Mouse (Mus musculus): Measurements from ENCODE around the gene Foxp1. TPM values are rescaled to one million over a fixed set of nuclear protein-coding genes. Genes with fewer than 3 reads are reported as not detected.

Gene Foxp1
- polyA plus RNA-seq, 1 experiment from 2014 or later = 74.0 TPM

DNA sequence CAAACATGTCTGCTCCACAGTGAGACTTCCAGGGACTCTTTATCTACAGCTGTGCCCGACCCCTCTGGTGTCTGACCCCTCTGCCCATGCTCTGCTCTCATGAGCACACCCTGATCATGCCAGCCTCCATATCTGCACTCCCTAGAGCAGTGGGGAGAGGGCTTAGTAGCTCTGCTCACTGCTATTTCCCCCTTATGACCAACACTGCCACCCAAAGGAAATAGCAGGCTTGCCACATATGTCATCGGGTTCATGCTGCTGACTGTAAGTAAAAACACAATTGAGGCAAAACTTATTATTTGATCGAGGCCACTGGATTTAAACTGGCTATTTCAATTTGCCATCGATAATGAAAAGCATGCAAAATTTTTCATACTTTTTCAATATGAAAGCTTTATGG, 270.6 kb downstream of the Foxp1 start:
- Histone ChIP-seq H3K4me1 (replicated peaks) (no peaks in the 10 kb centered on the region), H3K27ac (replicated peaks) (no peak overlapping the region), H3K9ac (no peak overlapping the region), H3K4me2 (no peak overlapping the region), H3K4me3 (no peak overlapping the region), H3K36me3 (no peaks in the 10 kb centered on the region), H3K27me3 (no peaks in the 10 kb centered on the region), H3K9me3 (no peaks in the 10 kb centered on the region)
- no peak for ATAC-seq (ENCODE audit: low read depth)
- 91% methylated on average over 4 of the region's 4 CpGs for WGBS

DNA sequence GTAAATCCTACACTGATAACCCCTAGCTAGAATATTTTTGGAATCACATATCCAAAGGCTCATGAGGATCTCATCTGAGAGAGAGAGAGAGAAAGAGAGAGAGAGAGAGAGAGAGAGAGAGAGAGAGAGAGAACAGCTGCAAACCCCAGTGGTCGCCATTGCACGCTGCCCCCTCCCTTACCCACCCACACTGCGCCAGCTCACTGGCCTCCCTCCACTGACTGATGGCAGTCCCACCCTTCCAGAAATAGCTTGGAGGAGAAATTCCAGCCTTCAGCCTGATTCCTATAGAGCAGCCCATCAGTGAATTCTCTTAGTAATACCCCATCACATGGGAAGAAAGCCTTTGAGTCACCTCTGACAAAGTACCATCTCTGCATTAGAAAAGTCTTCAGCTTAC, 271.3 kb downstream of the Foxp1 start:
- Histone ChIP-seq H3K36me3 (no peaks in the 10 kb centered on the region), H3K4me1 (replicated peaks) (no peaks in the 10 kb centered on the region), H3K4me2 (no peak overlapping the region), H3K9ac (no peak overlapping the region), H3K27me3 (no peaks in the 10 kb centered on the region), H3K27ac (replicated peaks) (no peak overlapping the region), H3K4me3 (no peak overlapping the region), H3K9me3 (no peaks in the 10 kb centered on the region)
- no peak for ATAC-seq (ENCODE audit: low read depth)
- WGBS = 71% methylated on average over 3 of the region's 3 CpGs

DNA sequence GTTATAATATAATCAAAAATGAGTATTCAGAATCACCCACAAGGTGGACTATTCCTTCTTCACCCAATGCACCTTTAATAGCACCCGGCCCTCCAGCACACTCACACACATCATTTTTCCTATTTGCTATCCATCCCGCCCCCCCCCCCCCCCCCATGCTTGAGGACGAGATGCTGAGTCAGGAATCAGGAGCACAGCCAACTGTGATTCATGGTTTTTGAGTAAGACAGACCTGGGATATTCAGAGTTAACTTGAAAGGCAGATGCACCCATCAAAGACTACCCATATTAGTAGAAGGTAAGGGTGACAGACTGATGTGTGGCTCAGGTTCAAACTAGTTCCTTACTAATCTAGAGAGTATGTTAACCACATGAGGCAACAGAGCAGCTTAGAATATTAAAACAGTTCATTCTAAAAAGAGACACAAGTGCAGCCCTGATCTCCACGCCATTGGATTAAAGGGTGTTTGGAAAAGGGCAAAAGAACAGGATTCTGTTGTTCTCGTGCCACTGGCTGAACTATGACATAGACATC, 273.0 kb downstream of the Foxp1 start:
- no peak for ATAC-seq (ENCODE audit: low read depth)
- H3K9ac ChIP-seq = no peak overlapping the region
- H3K27ac ChIP-seq (replicated peaks) = no peak overlapping the region
- WGBS = 73% methylated on average over 5 of the region's 5 CpGs
- no peak overlapping the region for H3K4me3 ChIP-seq
- H3K27me3 ChIP-seq = no peaks in the 10 kb centered on the region
- no peaks in the 10 kb centered on the region for H3K9me3 ChIP-seq
- no peaks in the 10 kb centered on the region for H3K36me3 ChIP-seq
- H3K4me1 ChIP-seq (replicated peaks) = no peaks in the 10 kb centered on the region
- no peak overlapping the region for H3K4me2 ChIP-seq

DNA sequence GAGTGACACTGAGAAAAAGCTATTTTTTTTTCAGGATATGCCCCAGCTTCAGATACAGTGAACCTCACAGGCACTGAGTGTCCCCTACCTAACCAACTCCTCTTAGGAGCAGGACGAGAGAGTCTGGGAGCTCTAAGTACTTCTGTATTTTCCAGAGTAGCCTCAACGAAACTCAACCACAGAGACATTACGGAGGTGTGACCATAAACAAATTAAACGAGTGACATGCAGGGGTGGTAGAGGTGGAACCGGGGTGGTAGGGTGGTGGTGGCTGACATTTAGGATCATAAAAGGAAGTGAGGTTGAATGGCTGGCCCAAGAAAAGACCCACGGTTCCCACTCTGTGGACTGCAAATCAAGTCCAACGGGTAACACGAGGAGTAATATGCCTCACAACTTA, 274.1 kb downstream of the Foxp1 start:
- Histone ChIP-seq H3K4me3 (no peak overlapping the region), H3K27me3 (no peaks in the 10 kb centered on the region), H3K9me3 (no peaks in the 10 kb centered on the region), H3K4me2 (no peak overlapping the region), H3K36me3 (no peaks in the 10 kb centered on the region), H3K9ac (no peak overlapping the region), H3K27ac (replicated peaks) (no peak overlapping the region), H3K4me1 (replicated peaks) (no peaks in the 10 kb centered on the region)
- WGBS = 70% methylated on average over 8 of the region's 8 CpGs
- no peak for ATAC-seq (ENCODE audit: low read depth)

DNA sequence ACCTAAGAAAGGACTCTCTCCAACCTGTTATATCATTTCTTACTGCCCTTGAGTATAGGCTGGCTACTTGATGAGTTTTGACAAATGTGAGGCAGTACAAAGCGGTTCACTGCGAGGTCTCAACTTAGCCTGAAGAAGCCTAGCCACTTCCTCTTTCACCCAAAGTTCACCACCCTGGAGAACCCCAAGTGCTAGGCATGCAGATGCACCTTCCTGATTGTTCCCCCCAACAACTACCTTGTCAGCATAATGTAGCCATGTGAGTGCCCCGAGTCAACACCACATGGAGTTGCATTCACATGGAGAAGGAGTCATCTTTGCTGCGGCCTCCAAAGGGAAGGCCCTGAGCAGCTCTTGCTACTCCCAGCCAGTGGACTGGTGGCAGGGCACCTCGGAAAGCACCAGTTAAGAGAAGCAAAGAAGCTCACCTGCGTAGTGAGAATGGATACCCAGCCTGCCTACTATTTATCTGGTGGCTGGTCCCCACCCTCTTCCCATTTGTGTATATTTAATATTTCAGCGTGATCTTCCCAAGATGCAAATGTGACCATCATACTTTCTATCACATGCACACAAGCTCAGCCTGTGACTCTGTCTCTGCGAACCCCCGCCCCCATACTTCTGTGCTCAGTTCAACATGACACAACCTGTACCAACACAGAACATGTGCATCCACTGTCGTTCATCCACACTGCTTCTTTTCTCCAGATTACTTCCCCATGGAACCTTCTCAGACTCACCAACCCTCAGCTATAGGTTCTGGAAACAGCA, 280.7 kb downstream of the Foxp1 start:
- H3K27me3 ChIP-seq = no peaks in the 10 kb centered on the region
- H3K9ac ChIP-seq = no peak overlapping the region
- WGBS = 93% methylated on average over 10 of the region's 10 CpGs
- no peaks in the 10 kb centered on the region for H3K36me3 ChIP-seq
- no peak overlapping the region for H3K4me3 ChIP-seq
- no peaks in the 10 kb centered on the region for H3K4me1 ChIP-seq (replicated peaks)
- no peak overlapping the region for H3K4me2 ChIP-seq
- no peak overlapping the region for H3K27ac ChIP-seq (replicated peaks)
- H3K9me3 ChIP-seq = no peaks in the 10 kb centered on the region
- no peak for ATAC-seq (ENCODE audit: low read depth)

DNA sequence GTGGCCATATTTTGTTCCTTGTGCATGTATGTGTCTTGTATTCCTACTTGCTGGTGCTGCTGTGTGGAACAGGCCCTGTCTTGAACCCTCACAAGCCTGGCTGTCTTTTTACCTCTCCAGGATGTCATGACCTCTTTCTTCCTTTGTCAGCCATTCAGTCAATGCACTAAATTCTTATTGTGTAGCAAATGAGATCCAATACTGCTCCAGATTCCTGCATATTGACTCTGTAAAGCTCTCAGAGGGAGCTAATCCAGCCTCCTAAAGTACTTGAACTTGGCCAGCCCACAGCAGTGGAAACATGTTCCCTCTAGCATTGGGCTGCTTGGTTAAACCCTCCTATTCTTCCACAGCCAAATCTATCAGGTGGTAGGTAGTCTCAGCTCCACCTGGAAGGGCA, 281.8 kb downstream of the Foxp1 start:
- Histone ChIP-seq H3K4me2 (no peak overlapping the region), H3K9me3 (no peaks in the 10 kb centered on the region), H3K27me3 (no peaks in the 10 kb centered on the region), H3K27ac (replicated peaks) (no peak overlapping the region), H3K4me3 (no peak overlapping the region), H3K36me3 (no peaks in the 10 kb centered on the region), H3K9ac (no peak overlapping the region), H3K4me1 (replicated peaks) (no peaks in the 10 kb centered on the region)
- ATAC-seq (ENCODE audit: low read depth) = no peak

DNA sequence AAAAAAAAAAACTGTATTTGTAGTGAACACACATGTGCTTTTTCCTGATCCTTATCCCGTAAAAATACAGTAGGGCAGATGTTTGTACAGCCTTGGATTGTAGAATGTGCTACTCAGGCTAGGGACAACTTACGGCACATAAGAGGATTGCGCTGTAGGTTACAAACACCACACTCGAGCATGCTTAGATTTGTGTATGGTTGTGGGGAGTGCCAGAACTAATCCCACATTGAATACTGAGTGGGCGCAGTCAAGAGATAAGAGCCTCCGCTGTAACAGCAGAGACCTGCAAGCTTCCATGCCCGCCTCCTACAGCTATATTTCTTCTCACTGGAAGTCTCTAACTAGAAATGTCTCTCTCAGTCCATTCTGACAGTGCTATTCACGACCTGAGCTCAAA, 286.9 kb downstream of the Foxp1 start:
- WGBS = 82% methylated on average over 8 of the region's 8 CpGs
- Histone ChIP-seq H3K4me1 (replicated peaks) (peaks cover 23% of the 10 kb centered on the region), H3K9ac (no peak overlapping the region), H3K4me3 (no peak overlapping the region), H3K36me3 (no peaks in the 10 kb centered on the region), H3K4me2 (no peak overlapping the region), H3K9me3 (no peaks in the 10 kb centered on the region), H3K27me3 (no peaks in the 10 kb centered on the region), H3K27ac (replicated peaks) (no peak overlapping the region)
- ATAC-seq (ENCODE audit: low read depth) = no peak

DNA sequence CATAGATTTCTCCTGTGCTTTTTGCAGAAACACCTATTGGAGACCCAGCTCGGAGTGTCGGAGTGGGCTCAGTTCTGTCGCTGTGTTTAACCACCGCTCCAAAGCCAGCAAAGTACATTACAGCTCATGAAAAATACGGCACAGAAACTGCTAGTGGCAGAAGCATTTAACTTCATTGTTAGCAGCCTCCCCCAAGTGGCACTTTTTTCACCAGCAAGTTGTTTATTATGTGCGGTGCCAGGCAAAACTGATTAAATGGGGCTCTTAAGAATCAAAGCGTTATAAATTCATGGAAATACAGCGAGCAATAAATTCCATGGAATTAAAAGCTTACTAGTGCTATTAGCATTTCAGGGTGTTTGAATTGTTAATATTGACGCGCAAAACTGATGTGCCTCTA, 289.1 kb downstream of the Foxp1 start:
- Histone ChIP-seq H3K9me3 (no peaks in the 10 kb centered on the region), H3K9ac (no peak overlapping the region), H3K4me1 (replicated peaks) (peaks cover 23% of the 10 kb centered on the region), H3K4me3 (no peak overlapping the region), H3K36me3 (no peaks in the 10 kb centered on the region), H3K4me2 (no peak overlapping the region), H3K27ac (replicated peaks) (no peak overlapping the region), H3K27me3 (no peaks in the 10 kb centered on the region)
- no peak for ATAC-seq (ENCODE audit: low read depth)
- WGBS = 45% methylated on average over 10 of the region's 10 CpGs

DNA sequence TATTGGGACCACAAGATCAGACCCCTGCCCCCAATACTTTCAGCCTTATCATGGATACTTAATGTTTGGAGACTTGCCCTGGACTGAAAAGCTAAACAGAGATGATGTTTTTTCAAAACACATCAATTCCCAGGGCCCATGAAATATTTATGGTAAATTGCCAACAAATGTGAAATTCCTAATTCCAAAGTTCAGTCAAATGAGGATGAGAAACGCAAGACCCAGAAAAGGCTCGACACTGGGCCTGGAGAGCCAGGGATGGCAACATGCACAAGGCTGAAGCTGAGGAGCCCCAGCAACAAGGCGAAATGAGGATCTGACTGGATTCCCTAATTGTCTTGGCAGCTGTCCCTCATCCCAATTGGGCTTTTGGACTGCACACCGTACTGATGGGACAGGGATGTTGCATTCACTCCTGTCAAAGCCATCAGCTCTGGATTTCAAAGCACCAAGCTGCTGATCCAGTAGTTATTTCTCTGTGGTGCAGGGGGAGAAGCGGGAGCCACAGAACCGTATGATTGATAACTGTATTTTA, 294.1 kb downstream of the Foxp1 start:
- Histone ChIP-seq H3K27me3 (no peaks in the 10 kb centered on the region), H3K4me2 (no peak overlapping the region), H3K36me3 (no peaks in the 10 kb centered on the region), H3K9me3 (no peaks in the 10 kb centered on the region), H3K4me1 (replicated peaks) (peaks cover 25% of the 10 kb centered on the region), H3K27ac (replicated peaks) (no peak overlapping the region), H3K4me3 (no peak overlapping the region), H3K9ac (no peak overlapping the region)
- ATAC-seq (ENCODE audit: low read depth) = no peak
- WGBS = 82% methylated on average over 6 of the region's 6 CpGs

DNA sequence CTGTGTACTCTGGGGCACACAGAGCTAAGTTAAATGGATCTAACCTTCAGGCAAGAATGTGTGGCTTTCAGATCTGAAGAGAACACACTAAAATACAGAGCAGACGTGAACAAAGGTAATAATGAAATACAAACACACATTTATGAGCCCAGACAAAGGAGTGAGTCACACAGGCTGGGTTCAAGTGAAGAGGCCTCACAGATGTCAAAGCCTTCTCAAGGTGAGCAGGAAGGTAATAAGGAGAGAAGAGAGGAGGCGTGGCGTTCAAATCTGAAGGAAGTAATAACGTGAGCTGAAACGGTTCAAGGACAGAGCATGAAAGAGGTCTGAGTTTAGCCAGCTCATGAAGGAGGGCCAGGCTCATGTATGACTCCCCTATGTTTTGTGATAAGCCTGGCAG, 301.4 kb downstream of the Foxp1 start:
- H3K4me3 ChIP-seq = no peak overlapping the region
- ATAC-seq (ENCODE audit: low read depth) = no peak
- WGBS = 89% methylated on average over 5 of the region's 5 CpGs
- no peaks in the 10 kb centered on the region for H3K27me3 ChIP-seq
- H3K9me3 ChIP-seq = no peaks in the 10 kb centered on the region
- H3K36me3 ChIP-seq = no peaks in the 10 kb centered on the region
- H3K9ac ChIP-seq = no peak overlapping the region
- H3K4me2 ChIP-seq = no peak overlapping the region
- H3K27ac ChIP-seq (replicated peaks) = no peak overlapping the region
- peaks cover 20% of the 10 kb centered on the region for H3K4me1 ChIP-seq (replicated peaks)

DNA sequence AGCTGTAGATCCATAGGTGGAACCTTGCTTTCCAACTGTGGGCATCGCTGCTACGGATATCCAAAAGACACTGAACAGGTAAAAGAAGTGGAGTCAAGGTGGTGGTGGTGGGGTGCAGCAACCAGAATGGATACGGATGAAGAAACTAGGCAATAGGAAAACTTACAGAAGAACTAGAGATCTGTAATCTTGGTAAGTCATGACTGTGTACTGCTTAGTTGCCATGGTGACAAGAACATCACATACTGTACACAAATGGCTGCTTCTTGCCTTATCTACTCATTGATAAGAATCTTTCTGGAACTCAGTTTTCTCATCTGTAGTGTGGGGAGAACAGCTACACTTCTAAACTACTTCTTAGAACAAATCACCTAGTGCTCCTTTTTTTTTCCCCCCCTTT, 302.0 kb downstream of the Foxp1 start:
- no peak overlapping the region for H3K9ac ChIP-seq
- no peak for ATAC-seq (ENCODE audit: low read depth)
- H3K4me1 ChIP-seq (replicated peaks) = peaks cover 20% of the 10 kb centered on the region

DNA sequence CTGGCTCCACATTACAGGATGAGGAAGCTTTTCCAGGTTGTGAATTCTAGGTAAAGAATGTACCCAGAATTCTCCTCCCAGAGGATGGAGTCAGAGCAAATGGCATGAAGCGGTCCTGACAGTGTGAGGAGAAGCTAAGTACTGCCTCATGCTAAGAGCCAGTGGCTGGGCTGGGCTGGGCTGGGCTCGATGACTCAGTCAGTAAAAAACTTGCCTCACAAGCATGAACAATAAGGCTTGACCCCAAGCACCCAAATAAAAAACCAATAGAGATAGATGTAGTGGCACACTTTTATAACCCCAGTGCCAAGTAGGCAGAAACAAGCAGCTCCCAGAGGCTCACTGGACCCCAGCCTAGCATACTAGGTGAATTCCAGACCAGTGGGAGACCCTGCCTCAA, 304.7 kb downstream of the Foxp1 start:
- Histone ChIP-seq H3K27me3 (no peaks in the 10 kb centered on the region), H3K4me1 (replicated peaks) (peaks cover 14% of the 10 kb centered on the region), H3K9ac (no peak overlapping the region), H3K4me3 (no peak overlapping the region), H3K4me2 (no peak overlapping the region), H3K27ac (replicated peaks) (no peak overlapping the region), H3K36me3 (no peaks in the 10 kb centered on the region), H3K9me3 (no peaks in the 10 kb centered on the region)
- WGBS = 53% methylated on average over 2 of the region's 2 CpGs
- no peak for ATAC-seq (ENCODE audit: low read depth)

More for the DNA sequence above, 302.0 kb downstream of the Foxp1 start:
- no peak overlapping the region for H3K27ac ChIP-seq (replicated peaks)
- no peaks in the 10 kb centered on the region for H3K9me3 ChIP-seq
- no peak overlapping the region for H3K4me3 ChIP-seq
- H3K27me3 ChIP-seq = no peaks in the 10 kb centered on the region
- no peaks in the 10 kb centered on the region for H3K36me3 ChIP-seq
- no peak overlapping the region for H3K4me2 ChIP-seq
- 92% methylated on average over 3 of the region's 3 CpGs for WGBS

DNA sequence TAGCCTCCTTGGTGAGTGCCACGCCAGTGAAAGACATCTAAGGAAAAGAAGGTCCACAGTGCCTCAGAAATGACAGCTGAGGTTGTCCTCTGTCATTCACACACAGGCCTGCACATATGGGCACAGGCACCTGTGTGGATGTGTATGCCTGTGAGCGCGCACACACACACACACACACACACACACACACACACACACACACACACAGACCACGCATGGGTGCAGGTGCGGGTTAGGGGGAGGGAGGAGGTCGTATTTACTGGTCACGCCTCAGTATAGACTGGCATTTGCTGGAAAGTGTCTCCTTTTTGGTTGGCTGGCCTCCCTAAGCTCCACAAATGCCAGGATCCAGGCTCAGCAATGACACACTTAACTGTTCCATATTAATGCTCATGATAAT, 305.4 kb downstream of the Foxp1 start:
- Histone ChIP-seq H3K27me3 (no peaks in the 10 kb centered on the region), H3K4me1 (replicated peaks) (peaks cover 14% of the 10 kb centered on the region), H3K9ac (no peak overlapping the region), H3K27ac (replicated peaks) (no peak overlapping the region), H3K36me3 (no peaks in the 10 kb centered on the region), H3K4me3 (no peak overlapping the region), H3K9me3 (no peaks in the 10 kb centered on the region), H3K4me2 (no peak overlapping the region)
- no peak for ATAC-seq (ENCODE audit: low read depth)
- 59% methylated on average over 6 of the region's 7 CpGs for WGBS

Measured in neural tube, embryonic 13.5 days (tissue).